ENCODE assay signal across 10 mouse cellular contexts in the genomic region with DNA sequence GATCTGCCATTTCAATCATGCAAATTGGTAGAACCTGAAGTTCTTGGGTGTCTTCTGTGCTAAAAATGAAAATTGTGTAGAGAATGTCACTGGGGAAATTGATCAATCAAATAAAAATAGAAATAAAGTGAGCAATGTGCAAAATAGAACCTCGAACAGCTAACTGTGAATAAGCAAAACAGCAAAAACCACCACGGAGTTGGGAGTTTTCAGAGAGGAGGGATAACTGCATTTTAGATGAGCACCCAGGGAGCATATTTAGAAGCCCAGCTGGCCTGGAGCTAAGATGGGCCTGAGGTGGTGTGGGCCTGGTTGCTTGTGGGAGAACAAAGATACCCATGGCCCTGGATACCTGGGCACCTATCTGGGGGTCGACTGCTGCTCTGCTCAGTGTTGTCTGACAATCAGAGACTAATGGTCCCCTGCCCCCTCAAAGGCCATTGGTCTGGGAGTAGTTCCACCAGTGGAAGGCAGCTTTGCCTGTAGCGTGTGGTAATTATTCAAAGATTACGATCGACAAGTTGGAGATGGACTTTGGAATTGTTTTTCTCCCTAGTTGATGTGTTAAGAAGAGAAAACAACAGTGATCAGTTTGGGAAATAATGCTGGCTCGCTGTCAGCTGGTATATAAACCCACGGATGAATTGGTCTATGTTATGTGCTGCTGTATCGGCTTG. TPM values are rescaled to one million over a fixed set of nuclear protein-coding genes. Genes with fewer than 3 reads are reported as not detected.
DNase-seq lines count a peak whose midpoint lies in the region; ATAC-seq lines count a peak whose summit lies in the region.
"Had no signal": no experiment of that assay in that cellular context is flagged by ENCODE, and none has a peak within 500 bp of the region (broad histone marks: within the 10 kb centered on the region; RNA-seq: fewer than 3 reads in every experiment).

No protein-coding gene starts in this region.

- H3K27me3 ChIP-seq in forebrain, embryonic 10.5 days (ENCODE audit: poor library complexity, severe bottlenecking), result peaks cover 38% of the 10 kb centered on the region
- 0 out of 2 replicates have a peak, but pooled peaks cover 7% of the 10 kb centered on the region for H3K27me3 ChIP-seq in limb, embryonic 15.5 days

- DNase-seq in kidney, adult 8-10 months, result peak; percentile 14 to 53
- DNase-seq in kidney, postnatal 14 days, result no peak
- DNase-seq in brain, adult 2 months (ENCODE audit: low read depth, low spot score), result peak; percentile 64
- no peak for DNase-seq in forebrain, embryonic 10.5 days (ENCODE audit: extremely low spot score, low spot score)
- no peak for DNase-seq in adrenal gland, postnatal 25 days
- DNase-seq in gastrocnemius, postnatal 14 days, result no peak
- DNase-seq: adrenal gland, adult 2 months had no signal

- no peak overlapping the region for H3K9ac ChIP-seq in limb, embryonic 15.5 days

- no peak for ATAC-seq in limb, embryonic 15.5 days (ENCODE audit: insufficient number of reproducible peaks, low FRiP score, low TSS enrichment, low read depth)

- intact Hi-C loops in gastrocnemius, postnatal 14 days (cut with DNase I; ENCODE audit: low total_unique reads), result no loop called here

- 0 out of 2 replicates have a peak overlapping the region, but pooled peaks have one; percentile 44 for H3K27ac ChIP-seq in forebrain, embryonic 10.5 days
- H3K27ac ChIP-seq in limb, embryonic 15.5 days, result no peak overlapping the region
- H3K27ac ChIP-seq: gastrocnemius, adult 2 months had no signal

- H3K9me3 ChIP-seq in forebrain, embryonic 10.5 days, result no peaks in the 10 kb centered on the region
- no peaks in the 10 kb centered on the region for H3K9me3 ChIP-seq in limb, embryonic 15.5 days

- WGBS in forebrain, embryonic 10.5 days, result 58% methylated on average over 9 of the region's 9 CpGs
- WGBS in limb, embryonic 15.5 days, result 54% methylated on average over 9 of the region's 9 CpGs

- H3K36me3 ChIP-seq in forebrain, embryonic 10.5 days (replicated peaks), result no peaks in the 10 kb centered on the region
- no peaks in the 10 kb centered on the region for H3K36me3 ChIP-seq in limb, embryonic 15.5 days

- H3K4me1 ChIP-seq in forebrain, embryonic 10.5 days, result peaks cover 54% of the 10 kb centered on the region
- H3K4me1 ChIP-seq in limb, embryonic 15.5 days, result peaks cover 12% of the 10 kb centered on the region

- peak overlapping the region; percentile 17; the same call in 1 of the 2 replicates for H3K4me2 ChIP-seq in limb, embryonic 15.5 days

- peak overlapping the region; percentile 31; the same call in 1 of the 2 replicates for H3K4me3 ChIP-seq in forebrain, embryonic 10.5 days
- no peak overlapping the region for H3K4me3 ChIP-seq in limb, embryonic 15.5 days

RNA-seq across cellular contexts. Expression of gene Dact2, which starts 38.0 kb away (rescaled TPM):
- 0.33 and 0.52 TPM in 2 replicates for polyA plus RNA-seq in forebrain, embryonic 10.5 days (2016; fragmentation: Nextera tagmentation; extraction: Ambion mirVana)
- polyA plus RNA-seq in limb, embryonic 15.5 days (2015; fragmentation: Nextera tagmentation; extraction: Ambion mirVana), result 0.58 and 1.4 TPM in 2 replicates
- total RNA-seq in adrenal gland, postnatal 25 days (2021), result 0.57 and 0.85 TPM in 2 replicates
- total RNA-seq in gastrocnemius, postnatal 14 days (2021), result 1 to 10 TPM; 2.2 to 3.6 TPM
- total RNA-seq: common myeloid progenitor, adult 5-6 weeks had no signal

Comparison
In these comparisons a context has a peak if more than half of its experiments do, and no peak if none do; other contexts are left out.
1. DNase-seq: peak in kidney, adult 8-10 months (2 of 2) and brain, adult 2 months (single experiment); none in kidney, postnatal 14 days (single experiment), forebrain, embryonic 10.5 days (single experiment), adrenal gland, postnatal 25 days (single experiment) and gastrocnemius, postnatal 14 days (single experiment).